Mouse (Mus musculus): ENCODE results near the gene Ccdc81.

Gene Ccdc81

DNA sequence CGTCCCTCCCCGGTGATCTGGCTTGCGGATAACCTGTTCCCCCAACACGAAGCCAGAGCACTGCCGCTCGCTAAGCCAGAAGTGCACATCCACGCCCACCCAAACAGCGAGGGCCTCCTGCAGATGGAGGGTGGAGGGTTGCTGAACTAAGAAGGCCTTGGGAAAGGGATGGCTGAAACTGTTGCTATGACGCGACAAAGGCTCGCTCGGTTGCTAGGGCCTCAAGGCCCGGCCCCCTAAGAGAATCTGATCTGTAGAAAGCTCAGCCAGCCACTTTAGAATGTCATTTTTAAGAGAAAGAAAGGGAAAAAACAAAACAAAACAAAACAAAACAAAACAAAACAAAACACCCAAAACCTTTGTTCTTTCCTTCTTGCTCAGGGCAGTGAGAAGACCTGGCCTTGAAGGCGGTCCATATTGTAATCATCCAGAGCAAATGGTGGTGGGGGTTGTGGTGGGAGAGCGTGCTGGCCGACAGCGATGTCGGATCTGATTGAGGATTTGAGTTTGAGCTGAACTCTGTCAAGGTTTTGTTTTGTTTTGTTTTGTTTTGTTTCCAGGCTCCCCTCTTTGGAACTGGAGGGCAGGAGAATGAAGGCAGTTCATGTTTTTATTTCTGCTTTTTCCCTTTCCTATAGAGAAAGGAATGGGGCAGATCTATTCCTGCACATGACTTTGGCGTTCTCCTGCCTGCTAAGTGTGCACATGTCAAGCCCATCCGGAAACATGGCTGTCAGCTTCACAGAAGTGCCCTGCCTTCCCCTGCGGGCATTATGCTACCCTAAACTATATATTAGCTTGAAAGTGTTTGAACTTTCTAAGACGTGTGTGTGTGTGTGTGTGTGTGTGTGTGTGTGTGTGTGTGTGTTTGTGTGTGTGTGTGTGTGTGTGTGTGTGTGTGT lies at the start of gene Ccdc81:
Ccdc81 (minus strand) TSS at position 188 of the 902 bp plus-strand sequence.
- no peak for DNase-seq (ENCODE audit: low spot score in 2 of 2)

DNA sequence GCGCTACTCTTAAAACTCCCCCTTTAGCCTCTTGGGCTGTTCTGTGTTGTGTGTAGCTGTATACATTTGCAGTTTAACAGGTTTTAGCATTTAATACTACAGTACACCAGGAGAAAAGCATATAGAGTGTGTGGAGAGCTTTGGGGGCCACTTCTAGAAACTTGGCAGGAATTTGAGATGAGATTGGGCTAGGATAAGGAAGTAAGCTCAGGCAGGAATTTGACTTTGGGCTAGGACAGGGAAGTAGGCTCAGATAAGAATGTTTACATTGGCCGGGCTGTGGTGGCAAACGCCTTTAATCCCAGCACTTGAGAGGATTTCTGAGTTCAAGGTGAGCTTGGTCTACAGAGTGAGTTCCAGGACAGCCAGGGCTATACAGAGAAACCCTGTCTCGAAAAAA lies 46.0 kb upstream of the Ccdc81 start:
- DNase-seq (ENCODE audit: low spot score in 2 of 2) = no peak

DNA sequence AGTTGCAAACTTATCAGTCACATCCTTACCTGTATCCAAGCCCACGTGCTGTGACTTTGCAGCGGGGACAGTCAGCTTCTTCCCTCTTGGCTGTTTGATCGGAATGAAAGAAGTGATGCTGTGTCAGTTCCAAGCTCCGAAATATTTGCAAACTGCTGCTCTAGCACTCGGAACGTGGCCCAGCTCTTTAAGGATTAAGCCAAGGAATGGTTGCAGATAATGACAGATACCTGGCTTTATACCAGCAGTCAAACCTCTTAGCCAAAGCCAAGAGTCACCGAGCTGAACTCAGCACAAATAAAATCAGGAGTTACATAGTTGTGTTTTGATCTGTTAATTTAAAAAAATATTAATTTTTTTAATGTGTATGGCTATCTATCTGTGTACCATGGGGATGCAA lies 44.6 kb upstream of the Ccdc81 start:
- no peak for DNase-seq (ENCODE audit: low spot score in 2 of 2)

DNA sequence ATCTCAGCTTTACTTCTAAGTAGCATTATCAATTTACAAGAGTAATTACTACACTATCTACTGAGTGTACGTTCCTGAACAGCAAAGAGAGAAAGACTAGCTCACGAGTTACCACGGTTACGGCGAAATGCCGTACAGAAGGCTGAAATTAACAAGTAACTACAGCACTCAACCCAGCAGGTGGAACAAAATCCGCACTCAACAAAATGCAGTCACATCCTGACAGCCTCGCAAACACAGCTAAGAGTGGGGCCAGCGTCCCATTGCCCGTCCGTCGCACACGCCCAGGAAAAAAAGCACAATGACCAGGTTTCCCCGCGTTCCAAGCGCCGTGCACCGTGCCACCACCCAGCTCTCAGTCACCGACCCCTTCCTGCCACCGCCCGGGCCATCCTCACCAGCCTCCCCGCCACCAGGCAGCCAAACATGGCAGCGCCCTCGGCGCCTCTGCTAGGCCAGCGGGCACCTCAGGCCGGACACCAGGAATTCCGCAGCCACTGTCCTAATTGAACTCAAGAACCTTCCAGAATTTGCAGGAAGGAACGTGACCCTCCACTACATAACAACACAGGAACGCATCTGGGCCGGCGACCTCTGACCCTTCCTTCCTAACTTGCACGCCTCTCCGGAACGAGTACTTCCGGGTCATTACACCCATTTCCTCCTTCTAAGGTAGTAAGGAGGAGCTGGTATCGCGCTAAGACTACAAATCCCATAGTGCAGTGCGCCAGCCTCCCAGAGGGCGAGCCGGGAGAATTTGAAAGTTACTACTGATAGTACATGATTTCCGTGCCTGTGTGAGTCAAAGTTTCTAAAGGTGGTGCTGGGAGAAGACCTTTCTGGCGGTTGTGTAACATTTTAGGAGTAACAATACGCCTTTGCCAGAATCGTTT lies 37.4 kb upstream of the Ccdc81 start, which contains the start of gene Hikeshi:
Hikeshi (minus strand) TSS at position 634 of the 893 bp plus-strand sequence.
- DNase-seq (ENCODE audit: low spot score in 2 of 2) = peak; percentile 92 to 93

DNA sequence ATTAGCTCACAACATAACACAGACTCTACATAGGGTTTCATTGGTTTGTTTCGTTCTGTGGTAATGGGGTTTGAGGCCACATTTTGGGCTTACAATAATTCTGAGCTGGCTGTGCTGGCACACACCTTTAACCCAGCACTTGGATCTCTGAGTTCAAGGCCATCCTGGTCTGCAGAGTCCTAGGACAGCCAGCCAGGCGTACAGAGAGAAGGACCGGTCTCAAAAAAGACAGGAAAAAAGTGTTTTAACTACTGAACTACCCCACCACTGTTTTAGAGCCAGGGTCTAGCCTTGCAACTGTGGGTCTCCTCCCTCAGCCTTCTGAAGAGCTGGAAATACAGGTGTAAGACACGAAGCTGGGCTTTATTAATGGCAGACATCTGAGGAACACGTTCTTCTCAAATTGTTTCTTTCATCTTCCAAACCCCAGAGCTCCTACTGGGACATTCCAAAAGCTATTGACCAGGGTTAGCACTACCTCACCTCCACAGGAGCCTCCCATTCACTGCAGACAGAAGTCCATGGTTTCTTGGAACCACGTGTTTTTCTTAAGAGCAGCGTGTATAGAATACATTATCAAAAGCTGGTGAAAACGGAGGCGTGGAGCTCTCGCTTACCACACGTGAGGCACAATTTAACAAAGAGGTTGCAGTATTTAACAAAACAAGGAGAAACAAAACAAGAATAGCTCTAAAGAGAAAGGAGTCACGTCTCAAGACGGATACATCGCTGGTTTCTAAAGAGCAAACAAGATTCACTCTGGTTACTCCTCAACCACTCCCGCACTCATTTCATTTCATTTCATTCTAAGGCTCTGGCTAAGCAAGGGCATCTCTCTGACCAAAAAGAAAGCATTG lies 36.3 kb upstream of the Ccdc81 start:
- DNase-seq (ENCODE audit: low spot score in 2 of 2) = no peak

DNA sequence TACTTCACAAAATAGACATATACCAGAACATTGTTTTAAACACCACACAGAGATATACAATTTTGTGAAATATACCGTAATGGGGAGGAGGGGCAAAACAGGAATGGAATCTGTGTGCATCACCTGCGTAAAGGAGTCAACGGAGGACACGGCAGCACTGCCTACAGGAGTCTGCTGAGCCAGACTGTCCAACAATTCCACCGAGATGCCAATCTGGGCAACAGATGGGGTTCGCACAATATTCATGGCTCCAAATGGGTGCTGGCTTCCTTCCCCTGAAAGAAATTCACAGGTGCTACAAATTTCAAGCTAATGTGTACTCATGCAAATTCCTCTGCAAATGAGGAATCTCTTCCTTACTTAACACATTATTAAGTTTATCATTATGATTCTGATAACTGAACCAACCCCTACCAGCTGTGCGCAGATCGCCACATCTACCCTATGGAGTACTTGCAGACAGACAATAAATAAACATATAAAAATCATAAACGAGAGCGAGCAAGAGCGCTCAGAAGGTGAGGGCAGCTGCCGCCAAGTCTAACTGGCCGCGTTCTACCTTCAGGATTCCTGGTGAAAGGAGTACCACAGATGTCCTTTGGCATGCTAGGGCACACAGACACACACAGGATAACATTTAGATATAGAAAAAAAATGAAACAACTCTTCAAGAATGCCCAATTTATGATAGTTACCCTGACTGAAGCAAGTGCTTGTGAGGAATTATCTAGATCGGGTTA lies 20.2 kb upstream of the Ccdc81 start:
- no peak for DNase-seq (ENCODE audit: low spot score in 2 of 2)

DNA sequence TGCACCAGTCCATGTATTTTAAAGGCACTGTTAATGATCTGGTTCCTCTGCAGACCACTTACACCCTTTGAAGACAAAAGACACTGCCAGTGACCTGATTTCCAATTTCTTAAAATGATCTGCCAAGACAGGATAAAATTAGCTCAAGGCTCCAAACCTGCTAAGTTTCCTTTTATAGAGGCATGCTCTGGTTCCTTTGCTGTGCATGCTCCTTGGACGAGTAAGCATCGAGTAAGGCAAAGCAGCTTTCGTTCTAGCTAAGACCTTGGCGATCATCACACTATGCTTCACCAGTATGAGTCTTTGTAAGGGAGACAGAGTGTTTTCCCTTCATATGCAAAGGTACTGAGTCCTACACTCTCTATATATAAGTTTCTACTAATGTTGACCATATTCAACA lies 14.3 kb upstream of the Ccdc81 start:
- DNase-seq (ENCODE audit: low spot score in 2 of 2) = no peak

DNA sequence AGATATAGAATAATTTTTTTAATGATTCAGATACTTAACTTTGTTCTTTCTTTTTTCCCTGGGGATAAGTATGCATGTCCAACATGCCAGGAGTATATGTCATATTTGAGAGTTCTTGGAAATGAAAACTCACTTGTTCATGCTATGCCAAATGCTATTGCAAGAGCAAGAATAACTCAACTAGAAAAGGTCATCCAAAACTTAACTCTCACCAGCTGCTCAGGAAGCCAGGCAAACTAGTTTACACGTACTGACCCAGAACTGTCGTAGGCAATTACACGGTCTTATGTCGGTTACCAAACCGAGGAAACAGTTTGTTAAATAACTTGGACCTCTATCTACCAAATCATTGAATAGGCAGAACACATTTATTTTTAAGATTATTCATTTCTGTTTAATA lies 13.3 kb upstream of the Ccdc81 start:
- no peak for DNase-seq (ENCODE audit: low spot score in 2 of 2)

DNA sequence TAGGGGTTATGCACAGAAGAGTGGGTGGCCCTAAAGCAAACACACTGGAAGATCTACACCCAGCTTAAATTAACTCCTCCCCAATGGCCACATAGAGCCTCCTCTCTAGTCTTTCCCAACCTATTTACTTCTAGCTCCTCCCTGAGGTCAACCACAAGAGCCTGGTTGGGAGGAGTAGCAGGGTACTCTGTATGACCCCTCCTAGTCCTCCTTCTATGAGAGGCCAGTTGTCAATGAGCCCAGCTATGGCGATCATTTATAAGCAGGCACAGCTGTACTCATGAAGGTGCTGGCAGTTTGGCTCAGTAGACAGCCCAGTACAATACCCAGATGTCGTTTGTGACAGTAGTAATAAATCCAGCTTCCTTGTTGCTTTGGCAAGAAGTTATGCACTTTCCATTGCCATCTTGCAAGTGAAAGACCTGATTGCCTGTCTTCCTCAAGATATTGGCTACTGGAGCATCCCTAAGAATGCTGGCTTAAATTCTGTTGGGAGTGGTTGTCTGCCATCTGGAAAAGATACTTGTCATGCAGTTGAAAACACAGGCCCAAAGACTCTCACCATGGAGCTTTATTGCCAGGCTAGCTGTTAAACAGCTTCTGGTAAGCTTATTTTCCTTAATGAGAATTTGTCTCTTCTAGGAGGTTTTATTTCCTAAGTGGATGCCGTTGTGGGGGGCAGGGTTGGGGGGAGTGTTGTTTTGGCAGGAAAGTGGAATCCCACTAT lies 10.2 kb upstream of the Ccdc81 start:
- no peak for DNase-seq (ENCODE audit: low spot score in 2 of 2)

DNA sequence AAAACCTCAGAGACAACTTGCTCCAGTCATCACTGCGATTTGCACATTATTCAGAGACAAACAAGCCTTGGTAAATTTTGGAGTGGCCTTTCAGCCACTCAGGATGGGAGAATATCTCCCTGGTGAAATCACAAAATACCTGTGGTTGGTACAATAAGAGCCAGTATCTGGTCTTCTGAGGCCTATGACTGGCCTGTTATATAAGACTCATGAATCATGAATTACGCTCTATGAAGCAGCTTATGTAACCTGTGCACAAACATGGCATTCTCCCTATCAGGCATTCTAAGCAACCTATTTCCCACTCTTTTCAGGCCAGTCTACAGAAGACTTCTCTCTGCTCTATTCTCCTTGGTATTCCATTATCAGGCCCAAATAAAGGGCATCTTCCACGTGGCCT lies 8.9 kb upstream of the Ccdc81 start:
- no peak for DNase-seq (ENCODE audit: low spot score in 2 of 2)

DNA sequence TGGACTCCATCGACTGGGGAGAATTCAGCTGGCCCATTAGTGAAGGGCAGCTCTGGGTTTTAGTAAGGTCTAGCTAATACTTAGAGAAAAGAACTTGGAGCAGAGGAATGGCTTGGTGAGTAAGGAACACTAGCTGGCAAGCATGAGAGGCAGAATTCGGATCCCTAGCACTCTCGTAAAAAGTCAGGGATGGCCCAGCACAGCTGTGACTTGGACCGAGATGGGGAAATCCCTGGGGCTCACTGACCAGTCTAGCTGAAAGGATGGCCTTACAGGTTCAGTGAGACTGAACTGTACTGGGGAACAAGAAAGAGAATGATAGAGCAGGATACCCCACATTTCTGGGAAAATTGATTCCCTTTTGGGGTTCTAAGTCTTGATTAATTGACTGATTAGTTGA lies 6.3 kb upstream of the Ccdc81 start:
- DNase-seq (ENCODE audit: low spot score in 2 of 2) = no peak

DNA sequence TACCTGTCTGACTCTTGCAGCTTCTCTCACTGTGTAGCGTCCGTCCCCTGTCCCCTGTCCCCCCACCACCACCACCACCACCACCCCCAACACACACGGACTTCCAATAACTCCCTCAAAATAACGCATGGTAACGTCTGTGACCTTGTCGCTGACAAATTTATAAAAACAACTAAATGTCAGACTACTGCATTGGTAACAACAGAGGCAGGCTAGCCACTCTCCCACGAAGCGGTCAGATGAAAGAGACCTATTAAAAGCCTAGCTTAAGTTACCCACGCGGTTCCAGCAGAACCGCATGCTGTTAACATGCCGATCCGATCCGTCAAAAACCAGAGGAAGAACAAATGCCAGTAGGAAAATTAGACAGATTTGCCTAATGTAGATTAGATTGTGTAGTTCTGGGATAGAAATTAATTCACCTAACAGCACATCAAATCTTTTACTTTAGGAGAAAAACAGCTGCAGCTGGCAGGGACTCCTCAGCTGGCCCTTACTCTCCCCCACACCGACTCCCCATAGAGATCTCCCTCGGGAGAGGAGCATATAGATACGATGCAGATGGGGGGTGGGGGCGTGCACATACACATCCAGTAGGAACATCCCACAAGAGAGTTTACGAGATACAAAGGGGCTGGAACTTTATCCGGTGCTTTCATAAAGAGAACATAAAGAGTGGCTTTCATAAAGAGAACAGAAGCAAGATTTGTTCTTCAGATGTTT lies 5.6 kb upstream of the Ccdc81 start:
- no peak for DNase-seq (ENCODE audit: low spot score in 2 of 2)

DNA sequence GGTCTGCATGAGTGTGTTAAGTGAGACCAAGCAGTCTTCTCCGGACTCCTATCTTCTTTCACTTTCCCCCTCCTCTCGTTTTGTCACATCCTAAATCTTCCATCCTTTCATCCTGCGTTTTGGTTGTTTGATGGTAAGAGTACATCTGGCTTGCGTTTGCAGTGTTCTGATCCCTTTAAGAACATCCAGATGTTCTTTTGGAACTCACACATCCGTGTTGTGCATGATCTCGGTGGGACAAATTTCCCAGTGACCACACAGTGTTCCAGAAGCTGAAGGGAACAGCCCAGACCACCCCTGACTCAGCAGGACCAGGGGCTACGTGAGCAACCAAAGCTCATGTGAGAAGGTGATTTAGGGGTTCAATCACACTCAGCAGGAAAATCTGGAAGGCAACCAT lies 5.0 kb upstream of the Ccdc81 start:
- no peak for DNase-seq (ENCODE audit: low spot score in 2 of 2)

DNA sequence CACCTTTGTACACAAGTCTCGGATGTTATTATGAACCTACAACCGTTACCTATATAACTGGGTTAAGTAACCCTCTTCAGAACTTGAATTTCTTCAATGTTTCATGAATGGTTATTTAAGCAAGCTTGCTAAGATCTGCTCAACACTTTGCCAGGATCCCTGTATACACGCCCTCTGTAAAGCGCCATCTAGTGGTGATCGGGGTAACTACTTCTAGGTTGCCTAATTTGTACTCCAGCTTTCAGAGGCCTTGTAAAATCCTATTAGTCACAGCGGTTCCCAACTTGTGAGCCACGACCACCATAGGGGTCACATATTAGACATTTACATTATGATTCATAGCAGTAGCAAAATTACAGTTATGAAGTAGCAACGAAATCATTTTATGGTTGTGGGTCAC lies 4.5 kb upstream of the Ccdc81 start:
- DNase-seq (ENCODE audit: low spot score in 2 of 2) = peak; percentile 66 to 88

DNA sequence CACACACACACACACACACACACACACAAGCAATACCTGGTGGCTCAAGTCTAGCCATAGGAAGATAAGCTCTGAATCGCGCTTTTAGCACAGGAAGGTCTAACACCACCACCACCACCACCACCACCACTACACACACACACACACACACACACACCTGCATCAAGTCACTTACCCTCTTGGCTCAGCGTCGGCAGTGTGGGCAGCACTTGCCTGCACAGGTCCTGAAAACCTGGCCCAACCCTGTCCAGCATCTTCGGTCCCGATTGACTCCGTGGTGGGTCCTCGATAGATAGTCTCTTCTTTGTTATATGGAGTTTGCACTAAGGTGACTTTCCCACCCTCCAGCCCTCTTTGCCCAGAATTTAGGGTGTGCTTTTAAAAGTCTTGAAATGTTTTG lies 422 bp downstream of the Ccdc81 start:
- DNase-seq (ENCODE audit: low spot score in 2 of 2) = no peak

DNA sequence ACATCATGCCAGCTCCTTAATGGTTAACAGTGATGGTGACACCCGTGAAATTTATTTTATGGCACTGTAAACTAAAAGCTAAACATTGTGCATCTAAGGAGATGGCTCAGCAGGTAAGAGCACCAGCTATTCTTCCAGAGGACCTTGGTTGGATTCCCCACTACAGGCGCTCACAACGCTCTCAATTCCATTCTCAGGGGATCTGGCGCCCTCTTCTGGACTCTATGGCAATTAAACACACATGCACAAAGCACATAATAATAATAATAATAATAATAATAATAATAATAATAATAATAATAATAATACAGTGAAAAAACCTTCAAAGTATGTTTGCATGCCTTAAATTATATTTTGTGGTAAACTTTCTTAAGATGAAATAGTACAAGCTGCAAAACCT lies 11.6 kb downstream of the Ccdc81 start:
- no peak for DNase-seq (ENCODE audit: low spot score in 2 of 2)

DNA sequence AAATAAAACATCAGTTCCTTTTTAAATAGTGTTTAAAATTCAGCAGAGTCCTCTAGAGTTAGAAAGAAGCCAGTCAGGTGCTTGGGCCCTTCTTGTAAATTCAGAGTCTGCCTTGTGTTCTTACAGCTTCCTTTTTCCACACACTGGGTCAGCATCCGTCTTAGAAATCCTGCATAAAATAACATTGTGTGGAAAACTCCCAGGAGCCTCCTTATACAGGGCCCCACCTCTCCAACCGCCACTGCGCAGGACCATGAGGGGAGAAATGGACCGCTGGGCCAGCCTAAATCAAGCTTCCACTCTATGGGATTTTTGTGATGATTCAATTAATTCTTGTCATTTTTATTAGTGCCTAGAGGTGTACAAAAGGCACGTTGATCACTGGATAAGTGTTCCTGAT lies 12.0 kb downstream of the Ccdc81 start:
- DNase-seq (ENCODE audit: low spot score in 2 of 2) = no peak

DNA sequence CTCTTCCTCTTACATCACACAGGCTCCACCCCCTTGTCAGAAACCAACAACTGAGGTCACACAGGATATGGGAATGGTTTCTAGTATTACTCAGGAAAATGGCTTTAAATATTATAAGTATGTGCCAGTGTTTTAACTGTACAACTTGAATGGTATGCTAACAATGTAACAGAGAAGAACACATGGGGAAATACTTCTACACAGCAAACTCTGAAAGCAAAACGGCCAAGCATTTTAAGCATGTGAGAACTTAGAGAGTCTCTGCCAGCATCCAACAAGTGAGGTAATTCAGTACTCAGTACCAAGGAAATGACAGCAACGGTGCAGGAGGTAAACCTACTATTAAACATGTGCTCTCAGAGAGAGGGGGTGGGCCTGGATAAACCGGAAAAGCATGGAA lies 18.9 kb downstream of the Ccdc81 start:
- DNase-seq (ENCODE audit: low spot score in 2 of 2) = no peak

DNA sequence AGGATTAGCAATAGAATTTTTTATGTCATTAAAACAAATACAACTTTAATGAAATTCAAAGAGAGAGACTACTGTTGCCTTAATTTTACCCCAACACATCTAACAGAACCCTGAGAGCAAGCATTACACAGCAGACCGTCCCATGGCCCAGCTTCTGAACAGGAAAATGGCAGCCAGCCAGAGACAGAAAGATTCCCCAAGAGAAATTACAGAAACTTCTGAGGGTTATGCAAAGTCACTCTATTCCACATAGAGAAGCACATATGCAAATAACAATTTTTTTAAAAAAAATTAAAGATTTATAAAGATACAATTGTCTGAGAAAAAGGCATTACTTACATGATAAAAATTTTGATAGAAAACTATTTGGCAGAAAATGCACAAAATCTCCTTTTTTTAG lies 23.7 kb downstream of the Ccdc81 start:
- no peak for DNase-seq (ENCODE audit: low spot score in 2 of 2)

DNA sequence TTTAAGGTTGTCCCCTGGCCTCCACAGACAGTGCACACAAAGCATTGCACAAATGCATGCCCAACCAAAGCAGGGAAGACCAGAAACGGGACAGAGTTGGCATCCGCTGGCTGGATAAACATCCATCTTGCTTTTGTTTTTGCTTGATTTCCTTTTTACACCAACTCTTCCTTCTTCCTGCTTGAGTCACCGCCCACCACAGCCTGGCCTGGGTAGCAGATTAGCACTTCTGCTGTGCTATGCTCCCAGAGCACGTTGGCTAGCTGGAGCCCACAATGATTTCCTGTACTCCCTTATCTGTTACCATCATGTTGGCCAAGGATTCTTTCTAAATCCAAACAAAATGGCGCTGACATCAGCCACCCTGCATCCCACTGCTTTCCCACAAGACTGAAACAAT lies 36.2 kb downstream of the Ccdc81 start:
- DNase-seq (ENCODE audit: low spot score in 2 of 2) = no peak
